Mouse (Mus musculus) megakaryocyte, adult 5-6 weeks (primary cell): ENCODE results near the gene Lnpep. TPM values are rescaled to one million over a fixed set of nuclear protein-coding genes. Genes with fewer than 3 reads are reported as not detected.
"Not testable (repeated sequence)": the region's sequence is repeated elsewhere in the genome, so short reads cannot be mapped to it uniquely, and the experiment has no call there.

Experiments used
- ATAC-seq: 2 replicates; pipeline ENCODE4 v1.8.0; 2016; ENCODE audit warnings: mild to moderate bottlenecking, inconsistent platforms; ENCODE audit not compliant: poor library complexity, severe bottlenecking
- total RNA-seq, 2 experiments: library from RNA; stranded (forward) in 1 of 2; stranded (reverse) in 1 of 2; fragments of 153-499, 151-499 nt in 1 of 2; fragments of 221-1000, 200-1000 nt in 1 of 2; gene quantifications; 2 replicates each; pipeline versions ENCODE4 v1.2.3 to v1.2.4; 2015 to 2017

Gene Lnpep
- total RNA-seq (2015) (89.2 and 89.9 TPM in 2 replicates), total RNA-seq (2017) (57.6 and 72.7 TPM in 2 replicates)

DNA sequence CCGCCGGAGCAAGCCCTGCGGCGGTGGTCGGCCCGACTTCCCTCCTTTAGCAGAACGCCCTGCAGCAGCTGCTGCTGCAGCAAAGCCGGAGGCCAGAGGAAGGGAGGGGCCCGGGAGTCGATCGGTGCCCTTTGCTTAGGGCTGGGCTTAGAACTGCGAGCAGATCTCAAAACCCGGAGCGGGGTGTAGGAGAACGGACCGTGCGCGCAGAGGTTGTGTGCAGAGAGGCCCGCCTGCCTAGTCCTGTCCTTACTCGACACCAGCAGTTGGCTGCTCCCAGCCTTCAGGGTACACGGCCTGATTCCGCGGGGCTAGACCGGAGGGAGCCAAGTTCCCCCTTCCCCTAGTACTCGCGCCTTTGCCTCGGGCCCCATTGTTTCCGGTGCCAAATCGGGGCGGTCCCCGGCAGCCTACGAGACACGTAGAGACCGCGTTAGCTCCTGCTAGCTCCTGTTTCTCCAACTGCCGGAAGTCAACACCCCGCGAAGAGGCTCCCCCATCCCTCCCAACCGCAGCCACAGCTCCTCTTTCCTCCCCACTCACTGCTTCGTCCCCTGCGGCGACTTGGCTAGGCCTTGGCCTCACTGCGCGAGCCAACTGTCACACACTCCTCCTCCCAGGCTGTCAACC lies at the start of gene Lnpep:
Gene Lnpep, minus strand, starts transcription at position 94 of the 630 bp plus-strand sequence.
- ATAC-seq, result peak; percentile 70

DNA sequence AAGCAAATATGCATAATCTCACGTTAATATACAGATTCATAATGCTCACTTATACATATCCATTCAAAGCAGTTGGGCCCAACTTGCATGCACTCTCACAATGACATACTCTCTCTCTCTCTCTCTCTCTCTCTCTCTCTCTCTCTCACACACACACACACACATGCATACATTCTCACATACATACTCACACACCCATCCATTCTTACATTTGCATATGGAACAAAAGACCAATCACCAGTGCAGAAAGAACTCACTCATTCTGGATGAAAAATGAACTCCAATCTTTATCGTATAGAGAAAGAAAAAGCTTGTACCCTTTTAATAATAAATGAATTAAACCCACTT lies 31.0 kb upstream of the Lnpep start:
- no peak for ATAC-seq

DNA sequence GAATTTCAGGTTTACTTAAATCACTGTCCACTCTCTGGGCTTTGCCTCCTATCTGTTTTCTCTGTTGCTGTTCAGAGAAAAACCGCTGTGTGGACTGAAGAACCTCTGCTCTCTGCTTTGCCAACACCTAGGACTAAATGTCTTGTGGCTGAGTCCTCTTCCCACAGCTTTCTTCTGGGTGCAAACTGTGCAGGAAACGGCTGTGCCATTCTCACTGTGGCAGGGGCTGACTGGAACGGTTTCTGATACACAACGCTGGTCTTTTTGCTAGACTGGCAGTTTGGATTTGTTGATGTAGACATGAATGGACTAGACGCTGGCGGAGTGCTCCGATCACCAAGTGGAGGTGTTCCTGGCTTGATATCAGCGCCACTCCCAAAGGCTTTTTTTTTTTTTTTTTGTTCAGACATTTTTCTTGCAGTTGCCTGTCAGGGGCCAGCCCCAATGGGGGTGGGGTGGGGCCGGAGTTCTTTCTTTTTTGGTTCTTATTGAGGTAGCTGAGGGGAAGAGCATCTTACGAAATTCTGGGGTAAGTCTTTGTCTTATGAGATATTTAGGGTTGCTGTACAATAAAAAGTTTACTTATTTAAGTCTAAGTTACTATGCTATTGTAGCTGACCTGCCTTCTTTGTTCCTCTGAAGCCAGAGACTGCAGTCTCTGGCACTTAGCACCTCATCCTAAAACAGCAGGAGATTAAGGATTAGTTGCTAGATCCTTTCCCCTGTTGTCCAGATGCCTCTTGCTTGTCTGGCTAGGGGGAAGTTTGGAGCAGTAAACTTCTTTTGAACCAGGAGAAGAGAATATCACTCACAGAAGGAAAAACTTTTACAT lies 30.4 kb upstream of the Lnpep start:
- ATAC-seq, result peak; percentile 33; the same call in 1 of the 2 replicates

DNA sequence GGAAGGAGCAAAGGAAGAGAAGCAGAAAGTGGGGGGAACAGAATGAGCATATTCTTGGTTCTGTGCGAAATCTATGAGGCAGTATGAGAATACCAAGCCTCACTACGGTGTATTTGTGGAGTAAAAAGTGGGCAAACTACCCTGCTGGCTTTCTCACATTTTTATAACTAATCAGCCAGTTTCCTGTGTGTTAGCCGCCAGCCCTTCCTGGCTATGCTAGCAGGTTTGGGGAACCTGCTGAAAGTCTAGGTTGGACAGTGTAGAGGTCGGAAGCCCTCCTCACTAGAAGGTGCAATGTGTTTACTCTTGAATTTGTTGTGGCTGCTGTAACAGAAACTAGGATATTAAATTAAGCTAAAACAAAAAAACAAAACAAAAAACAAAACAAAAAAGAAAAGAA lies 27.7 kb upstream of the Lnpep start:
- ATAC-seq, result peak; percentile 33; the same call in 1 of the 2 replicates

DNA sequence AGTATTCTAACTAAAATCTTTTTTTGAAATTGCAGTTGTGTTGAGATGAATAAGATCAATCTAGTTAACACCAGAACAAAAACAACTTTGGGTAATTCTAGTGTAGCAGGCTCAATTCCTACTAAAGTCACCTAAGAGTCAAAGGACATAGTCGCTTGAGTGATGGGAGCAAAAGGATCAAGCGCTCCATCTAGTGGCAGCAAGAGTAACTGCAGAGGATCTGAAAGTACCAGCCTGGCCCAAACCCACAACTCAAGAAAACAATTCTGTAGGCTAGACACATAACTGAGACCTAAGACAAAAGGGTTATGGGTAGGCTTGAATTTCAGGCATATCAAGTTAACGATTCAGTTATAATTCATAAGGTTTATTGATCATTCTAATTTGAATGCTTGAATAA lies 20.9 kb upstream of the Lnpep start:
- peak; percentile 100 for ATAC-seq

DNA sequence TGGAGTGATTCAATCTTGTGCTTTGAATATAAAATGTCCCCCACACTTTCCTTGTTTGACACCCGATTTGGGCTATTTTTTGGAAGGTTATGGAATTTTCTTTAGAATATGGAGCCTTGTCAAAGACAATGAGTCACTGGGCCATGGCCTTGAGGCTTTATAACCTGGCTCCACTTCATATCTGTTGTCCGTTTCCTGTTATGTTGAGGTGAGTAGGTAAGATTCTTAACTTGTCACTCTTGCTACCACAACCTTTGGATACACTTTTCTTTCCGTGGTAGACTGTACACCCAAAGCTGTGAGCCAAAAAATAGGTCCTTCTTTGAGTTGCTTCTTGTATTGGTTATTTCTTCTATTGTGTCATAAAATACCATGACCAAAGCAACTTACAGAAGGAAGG lies 12.5 kb upstream of the Lnpep start:
- no peak for ATAC-seq

DNA sequence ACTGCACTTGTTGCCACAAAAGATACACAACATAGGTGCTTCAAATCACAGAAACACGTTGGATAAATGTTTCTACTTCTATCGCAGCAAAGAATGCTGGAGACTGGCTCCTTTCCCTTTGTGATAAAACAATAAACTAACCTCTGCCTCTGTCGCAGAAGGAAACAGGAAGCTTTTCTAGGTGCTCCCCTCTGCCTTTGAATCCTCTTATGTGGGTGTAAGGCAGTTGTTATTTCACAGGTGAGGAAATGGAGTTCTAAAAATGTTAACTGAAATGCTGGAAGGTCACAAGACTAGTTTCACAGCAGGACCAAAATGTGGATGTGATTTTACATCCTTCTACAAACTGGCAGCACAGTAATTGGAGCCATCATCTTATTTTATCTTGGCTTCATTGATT lies 11.3 kb upstream of the Lnpep start:
- ATAC-seq, result no peak

DNA sequence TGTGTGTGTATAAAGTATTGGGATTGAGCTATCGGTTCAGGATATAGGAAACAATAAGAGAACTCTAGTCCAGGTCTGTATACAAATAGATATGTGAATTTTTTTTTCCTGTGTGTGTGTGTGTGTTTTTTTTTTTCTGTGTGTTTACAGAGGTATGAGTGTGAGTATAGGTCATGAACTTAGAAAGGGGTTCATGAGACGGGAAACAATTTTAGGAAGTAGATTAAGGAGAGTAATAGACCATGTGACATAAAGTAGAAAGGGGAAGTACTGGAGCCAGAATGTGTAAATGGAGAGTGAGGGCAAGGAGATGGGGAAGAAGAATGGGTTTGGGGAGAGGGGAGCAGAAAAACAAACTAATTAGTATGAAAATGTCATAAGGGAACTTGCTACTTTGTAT lies 9.2 kb upstream of the Lnpep start:
- ATAC-seq, result peak; percentile 99

DNA sequence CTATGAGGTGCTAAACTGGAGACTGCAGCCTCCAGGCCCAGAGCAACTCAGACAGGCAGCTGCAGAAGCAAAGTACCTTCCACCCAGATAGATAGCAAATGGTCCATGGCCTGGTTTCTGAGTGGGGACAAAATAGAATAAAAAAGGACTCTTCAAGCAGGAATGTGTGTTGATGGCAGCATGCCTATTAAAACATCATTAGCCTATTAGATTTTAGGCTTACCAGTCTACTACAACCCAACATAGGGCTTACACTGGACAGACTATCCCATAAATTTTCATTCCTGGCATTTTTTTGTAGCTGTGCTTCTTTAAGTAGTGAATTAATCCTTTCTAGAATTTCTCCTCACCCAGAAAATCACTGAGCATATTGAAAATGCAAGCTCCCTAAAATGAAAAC lies 7.1 kb upstream of the Lnpep start:
- ATAC-seq, result no peak

DNA sequence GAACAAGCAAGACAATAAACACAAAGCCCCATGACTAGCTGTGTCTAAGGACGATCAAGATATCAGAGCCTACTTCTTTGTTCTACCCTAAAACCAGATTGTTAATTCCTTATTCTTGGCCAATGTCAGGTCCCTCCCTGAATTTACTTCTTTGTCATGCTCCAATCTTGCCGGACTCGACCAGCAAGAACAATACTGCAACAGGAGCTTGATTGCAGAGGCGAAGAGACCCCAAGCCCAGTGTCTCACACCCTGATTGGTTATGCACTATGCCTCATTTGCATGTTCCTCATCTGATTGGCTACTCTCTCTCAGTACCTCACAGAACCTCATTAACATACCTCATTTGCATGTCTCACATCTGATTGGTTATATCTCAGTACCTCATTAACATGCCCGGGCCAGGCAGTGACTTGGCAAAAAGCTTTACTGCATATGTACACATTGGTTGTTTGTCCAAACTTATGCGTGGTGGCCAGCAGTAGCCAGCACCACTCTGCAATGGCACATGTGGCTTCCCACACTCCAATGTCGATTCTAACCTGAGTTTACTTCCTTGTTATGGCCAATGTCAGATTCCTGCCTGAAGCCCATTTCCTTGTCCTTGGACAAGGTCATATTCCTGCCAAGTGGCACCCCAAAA lies 3.5 kb upstream of the Lnpep start:
- ATAC-seq, result not testable (repeated sequence)

DNA sequence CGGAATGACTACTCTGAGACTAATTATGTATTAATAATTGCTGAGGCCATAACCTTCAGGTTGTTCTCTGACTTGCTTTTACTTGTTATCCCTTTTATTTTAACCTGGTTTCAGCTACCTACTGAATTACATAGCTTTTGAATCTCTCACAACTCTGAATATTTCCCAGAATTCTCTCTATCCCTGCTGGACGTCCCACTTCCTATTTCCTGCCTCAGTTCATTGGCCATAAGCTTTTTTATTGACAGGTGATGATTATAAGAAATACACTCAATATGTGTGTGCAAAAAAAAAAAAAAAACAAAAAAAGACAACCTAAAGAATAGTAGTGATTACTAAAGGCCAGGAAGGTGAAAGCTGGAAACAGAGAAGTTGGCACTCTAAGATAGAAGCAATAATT lies 2.7 kb upstream of the Lnpep start:
- ATAC-seq, result no peak

DNA sequence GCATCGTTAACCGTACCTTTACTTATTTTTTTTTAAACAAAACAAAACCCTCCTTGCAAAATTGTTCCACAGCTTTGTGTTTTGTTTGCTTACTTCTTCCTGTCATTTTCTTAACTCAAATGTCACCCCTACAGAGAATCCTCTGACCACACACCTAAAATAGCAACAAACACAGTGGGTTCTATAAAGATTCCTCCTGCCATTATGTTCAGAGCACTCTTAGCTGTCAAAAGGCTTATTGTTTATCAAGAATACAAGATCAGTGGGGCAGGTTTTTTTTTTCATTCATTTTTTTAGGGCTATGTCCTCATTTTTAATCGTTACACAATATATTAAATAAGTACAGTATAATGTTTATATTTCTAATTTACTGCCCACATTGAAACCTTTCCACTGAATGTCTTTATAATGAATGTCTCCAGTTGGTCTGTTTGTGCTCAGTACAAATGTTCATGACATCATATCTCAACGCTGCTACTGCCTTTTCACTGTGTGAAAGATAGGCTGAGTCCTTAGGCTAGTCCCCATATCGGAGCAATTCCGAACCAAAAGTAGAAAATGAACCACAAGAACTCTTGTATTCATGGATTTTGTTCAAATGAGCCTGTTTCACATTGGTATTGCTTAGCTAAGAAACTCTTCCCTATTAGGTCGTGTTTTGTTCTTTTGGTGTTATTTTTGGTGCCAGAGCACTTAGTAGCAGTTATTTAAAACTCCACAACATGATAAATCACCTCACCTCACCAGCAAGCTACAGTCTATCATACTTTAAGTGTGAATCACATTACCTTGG lies 1.2 kb upstream of the Lnpep start:
- ATAC-seq, result no peak

DNA sequence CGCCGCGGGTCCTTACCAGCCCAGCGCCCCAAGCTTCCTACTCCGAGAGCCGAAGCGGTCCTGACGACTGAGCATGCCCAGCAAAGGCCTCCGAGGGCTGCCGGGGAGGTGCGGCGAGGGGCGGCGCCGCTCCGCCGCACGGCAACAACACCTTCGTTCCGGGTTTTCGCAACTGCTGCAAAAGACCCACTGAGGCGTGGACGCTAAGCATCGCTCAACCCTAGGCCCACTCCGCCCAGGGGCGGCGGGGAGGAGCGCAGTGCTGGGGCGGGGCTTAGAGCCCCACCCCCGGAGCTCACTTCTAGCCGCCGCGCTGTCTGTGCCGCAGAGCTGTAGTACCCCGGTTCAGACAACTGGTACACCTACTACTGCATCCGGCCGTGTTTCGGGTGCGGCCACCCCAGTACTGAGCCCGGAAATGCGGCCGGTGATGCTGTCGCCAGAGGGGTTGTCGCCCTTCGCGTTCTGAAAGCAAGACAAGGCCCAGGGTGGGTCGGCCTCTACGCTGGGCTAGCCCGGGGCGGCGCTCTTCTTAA lies 361 bp downstream of the Lnpep start:
- peak; percentile 70 for ATAC-seq

DNA sequence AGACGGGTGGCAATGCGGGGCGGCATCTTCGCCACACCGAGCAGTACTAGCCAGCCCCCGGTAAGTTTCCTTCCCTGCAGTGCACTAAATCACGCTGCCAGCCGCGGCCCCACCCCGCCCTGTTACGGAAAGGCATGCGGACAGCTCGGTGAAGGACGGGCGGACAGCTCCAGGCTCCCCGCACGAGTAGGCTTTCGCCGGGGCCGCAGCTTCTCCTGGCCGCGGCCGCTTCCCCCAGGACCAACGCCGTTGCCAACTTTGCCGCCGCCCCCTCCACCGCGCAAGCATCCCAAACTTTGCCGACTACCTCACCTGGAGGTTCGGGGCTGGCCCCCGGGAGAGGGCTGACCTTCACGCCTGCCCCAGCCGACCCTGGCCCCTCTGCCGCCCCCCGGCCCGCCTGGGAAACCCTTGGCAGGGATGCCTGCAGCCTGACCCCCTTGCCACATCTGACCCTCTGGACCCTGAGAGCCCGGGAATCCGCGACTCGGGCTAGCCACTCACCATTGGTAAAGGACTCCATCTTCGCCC lies 895 bp downstream of the Lnpep start:
- peak; percentile 16 for ATAC-seq

DNA sequence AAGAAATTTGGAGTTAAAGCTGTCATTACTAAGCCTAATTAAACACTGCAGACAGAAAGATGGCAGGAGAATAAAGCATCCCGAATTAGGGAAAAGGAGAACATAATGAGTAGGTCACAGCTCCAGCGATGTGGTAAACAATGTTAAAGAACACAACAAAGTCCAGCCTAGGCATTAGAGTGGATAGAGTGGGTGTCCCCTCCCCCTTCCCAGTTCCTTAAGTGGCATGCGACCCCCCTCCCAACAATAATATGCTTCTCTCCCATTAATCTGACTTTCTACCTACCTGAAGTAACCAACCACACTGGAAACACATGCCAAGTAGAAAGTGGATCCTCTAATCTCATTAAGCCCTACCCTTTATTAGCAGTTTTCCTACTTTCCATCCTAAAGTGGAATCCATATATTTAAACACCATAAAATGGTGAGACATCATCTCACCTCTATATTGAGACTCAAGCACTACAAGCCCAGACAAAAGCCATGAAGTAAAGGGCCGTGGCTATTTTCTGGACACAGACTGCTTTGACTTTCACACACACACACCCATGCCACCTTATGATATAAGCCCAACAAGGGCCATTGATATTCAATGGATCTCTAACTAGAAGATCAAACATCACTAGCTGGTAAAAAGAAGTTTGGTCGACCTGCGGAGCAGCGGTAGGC lies 1.5 kb downstream of the Lnpep start:
- no peak for ATAC-seq

DNA sequence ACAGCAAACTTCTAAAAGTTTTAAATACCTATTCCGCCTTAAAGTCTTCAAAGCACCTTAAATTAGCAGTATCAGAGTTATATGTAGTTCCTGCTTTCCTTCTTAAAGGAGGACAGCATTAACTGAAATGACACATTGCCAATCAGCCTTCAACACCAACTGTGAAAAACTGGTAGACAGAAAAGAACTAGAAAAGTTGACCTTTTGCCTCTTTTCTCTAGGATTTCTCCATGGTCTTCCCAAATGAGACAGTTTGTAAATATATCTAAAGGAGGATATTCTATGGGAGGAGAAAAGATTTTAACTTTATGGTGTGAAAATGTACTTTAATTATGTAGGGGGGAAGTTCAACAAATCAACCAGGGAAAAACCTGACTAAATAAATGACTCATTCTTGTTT lies 2.3 kb downstream of the Lnpep start:
- ATAC-seq, result no peak

DNA sequence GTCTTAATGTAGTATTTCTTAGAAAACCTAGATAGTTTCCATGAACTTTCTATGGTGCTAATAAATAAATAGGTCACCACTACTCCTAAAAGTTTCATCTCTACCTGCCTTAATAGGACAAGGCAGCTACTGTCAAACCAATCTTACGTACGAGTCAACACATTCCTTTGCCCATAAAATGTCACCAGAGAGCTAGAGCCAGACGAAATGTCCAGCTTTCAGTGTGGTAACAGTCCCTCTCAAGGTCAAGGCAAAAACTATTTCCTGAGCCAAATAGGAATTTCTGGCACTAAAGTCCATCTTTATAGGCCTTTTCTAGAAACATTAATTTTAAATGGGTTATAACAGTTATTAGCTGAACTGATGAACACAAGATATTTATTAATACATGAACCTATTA lies 3.3 kb downstream of the Lnpep start:
- no peak for ATAC-seq

DNA sequence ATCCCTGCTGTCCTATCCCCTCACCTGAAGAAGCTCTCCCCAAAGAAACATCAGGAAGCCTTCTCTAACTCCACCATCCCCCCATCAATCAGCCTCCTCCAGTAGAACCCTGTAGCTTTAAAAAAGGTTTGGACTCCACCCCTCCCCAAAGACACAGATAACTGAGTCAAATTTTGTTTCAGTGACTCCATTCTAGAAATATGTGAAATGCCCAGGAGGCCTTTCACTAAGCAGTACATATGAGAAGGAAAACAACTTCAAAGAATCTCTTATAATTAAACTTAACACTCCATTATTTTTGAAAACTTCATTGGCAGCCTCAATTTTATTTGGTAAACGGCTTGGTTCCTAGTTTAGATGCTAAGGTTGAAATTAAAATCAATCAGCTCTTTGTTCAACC lies 6.4 kb downstream of the Lnpep start:
- ATAC-seq, result no peak

DNA sequence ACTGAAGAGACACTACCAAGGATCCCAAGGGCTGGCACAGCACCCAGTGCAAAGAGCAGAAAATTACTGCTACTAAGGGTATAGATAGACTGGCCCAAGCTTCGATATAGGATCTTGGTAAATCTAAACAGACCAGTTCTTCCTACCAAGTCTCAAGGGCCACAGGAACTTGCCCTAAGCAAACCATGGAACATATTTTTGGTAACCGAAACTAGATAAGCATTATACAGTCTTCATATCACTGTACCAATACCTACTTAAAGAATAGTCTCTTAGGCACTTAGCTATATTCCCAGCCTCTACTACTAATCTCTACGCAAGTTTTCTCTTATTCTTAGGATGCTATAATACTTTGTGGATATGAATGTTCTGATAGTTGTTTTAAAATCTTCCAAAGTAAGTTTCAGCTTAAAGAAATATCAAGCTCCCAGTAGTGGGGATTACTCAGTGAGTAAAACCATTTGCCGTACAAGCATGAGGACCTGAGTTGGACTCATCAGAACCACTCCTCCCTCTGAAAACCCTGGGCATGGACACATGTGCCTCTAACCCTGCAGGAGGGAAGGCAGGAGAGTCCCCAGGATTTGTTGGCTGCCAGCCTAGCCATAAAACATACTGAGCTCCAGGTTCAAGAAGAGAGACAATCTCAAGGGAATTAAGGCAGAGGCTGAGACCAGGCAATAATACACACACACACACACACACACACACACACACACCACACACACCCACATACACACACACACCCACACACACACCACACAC lies 7.2 kb downstream of the Lnpep start:
- no peak for ATAC-seq
